Mouse (Mus musculus): Measurements from ENCODE around the gene Tgoln1.

Gene Tgoln1

DNA sequence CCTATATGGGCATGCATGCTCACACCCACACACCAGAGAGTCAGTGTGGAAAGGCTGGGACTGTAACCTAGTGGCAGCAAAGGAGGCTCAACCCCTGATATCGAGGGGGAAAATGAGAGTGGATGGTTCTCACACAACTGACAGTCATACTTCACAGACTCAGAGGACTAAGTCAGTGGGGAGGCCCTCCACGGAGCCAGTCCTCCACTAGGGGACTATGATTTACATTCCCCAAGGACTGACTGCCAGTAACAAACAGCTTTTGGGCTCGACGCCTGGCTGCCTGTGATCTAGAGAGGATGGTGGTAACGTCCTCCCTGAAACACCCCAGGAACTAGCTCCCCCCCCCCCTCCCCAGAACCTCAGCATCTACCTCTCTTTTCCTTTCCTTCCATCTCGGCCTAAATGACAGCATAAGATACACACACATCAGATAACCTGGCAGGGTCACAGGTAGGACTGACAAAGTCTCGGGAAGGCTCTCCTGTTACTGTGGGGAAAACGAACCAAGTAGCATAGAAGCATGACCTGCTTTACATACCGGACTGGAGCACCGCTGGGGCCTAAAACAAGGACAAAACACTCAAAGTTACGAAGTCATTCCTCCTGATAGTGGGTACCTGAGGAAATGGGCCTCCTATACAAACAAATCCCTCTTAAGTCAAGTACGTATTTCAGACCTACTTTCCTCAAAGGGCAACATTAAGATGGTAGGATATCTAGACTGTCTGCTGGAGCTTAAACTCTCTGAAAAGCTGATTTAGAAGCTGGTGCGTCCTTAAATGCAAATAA, 19.5 kb downstream of the Tgoln1 start:
- no peak for DNase-seq (ENCODE audit: extremely low spot score, low read depth, low spot score)

DNA sequence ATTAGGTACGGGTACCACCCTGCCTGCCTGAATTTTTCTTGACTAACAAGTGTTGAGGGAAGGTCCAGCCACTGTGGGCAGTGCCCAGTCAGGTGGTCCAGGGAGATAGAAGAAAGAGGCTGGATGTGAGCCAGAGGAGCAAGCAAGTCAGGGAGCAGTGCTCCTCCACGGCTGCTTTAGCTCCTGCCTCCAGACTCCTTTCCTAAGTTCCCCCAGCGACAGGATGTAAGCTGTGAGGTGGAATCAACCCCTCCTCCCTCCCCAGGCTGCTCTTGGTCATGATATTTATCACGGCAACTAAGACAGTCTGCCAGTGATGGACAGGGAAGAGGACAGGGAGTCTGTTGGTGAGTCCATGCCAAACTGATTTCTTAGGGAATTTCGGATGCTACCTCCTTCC, 22.9 kb downstream of the Tgoln1 start:
- DNase-seq (ENCODE audit: extremely low spot score, low read depth, low spot score): no peak

DNA sequence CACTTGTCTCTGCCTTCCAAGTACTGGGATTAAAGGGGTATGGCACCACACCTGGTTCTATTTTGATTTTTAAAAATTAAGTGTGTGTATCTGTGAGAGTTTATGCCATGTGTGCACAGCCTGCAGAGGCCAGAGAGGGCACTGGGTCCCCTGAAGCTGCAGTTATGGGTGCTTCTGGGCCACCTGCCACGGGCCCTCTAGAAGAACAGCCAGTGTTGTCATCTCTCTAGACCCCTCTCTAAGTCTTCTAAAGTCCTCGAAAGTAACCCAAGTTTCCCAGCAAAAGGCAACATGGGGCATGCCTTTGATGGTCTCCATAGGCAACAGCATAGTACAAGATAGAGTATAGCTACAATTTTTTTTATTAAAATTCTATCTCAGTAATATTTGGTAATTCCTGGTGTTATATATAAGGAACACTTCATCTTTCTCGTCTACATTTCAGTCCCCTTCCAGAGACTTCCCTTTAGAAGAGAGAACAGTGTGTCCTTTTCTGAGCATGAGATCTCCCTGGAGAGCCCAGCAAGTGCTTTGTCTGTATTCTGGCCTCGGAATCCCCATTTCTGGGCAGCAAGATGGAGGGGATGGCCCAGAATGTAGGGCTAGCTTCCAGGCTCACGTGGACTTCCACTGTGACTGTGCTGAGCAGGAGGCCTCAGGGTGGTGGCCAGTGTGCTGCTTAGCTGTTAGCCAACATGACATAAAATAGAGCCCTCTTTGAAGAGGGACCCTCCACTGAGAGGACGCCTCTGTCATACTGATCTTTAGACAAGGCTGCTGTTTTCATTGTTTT, 23.6 kb downstream of the Tgoln1 start:
- no peak for DNase-seq (ENCODE audit: extremely low spot score, low read depth, low spot score)

DNA sequence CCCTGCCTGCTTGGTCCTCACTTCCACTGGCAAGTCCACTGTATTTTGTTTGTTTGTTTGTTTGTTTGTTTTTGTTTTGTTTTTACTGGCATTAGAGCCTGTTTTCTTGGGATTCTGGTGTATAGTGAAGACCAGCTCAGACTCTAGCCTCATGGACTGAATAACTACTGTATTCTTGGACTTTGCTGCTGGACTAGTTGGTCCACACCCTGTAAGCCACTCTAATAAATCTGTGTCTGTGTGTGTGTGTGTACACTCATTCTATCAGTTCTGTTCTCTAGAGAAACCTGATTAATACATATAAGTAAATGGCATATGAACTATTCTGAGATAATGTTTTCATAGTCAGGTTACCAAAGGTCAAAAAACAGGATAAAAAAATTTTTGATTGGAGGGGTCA, 26.7 kb downstream of the Tgoln1 start:
- DNase-seq (ENCODE audit: extremely low spot score, low read depth, low spot score): no peak

DNA sequence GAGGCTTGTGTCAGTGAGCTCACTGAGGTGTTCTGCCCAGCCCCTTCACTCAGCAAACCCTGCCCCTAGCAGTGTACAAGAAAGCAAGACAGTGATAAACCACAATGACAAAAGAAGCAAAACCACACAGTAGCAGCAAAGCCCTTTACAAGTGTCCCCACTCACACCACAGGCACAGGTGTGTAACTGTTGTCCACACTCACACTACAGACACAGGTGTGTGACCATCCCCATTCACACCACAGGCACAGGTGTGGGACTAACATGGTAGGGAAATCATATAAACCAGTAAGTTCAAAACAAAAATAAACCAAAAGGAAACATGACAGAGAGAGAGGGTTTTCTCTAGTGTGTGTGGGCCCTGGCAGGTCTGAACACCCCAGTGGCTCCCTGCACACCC, 28.5 kb downstream of the Tgoln1 start:
- DNase-seq (ENCODE audit: extremely low spot score, low read depth, low spot score): no peak

DNA sequence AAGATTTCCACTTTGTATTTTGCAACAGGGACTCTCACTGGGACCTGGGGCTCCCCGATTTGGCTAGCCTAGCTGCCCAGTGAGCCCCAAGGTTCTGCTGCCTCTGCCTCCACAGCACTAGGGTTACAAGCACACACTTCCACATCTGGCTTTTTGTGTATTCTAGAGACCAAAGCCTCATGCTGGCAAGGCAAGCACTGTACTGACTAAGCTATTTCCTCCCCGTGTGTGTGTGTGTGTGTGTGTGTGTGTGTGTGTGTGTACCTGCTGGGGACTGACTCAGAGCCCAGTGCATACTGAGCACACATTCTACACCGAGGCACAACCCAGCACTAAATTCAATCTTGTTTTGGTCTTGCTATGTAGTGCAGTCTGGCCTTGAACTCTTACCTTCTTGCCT, 30.1 kb downstream of the Tgoln1 start:
- DNase-seq (ENCODE audit: extremely low spot score, low read depth, low spot score): no peak

DNA sequence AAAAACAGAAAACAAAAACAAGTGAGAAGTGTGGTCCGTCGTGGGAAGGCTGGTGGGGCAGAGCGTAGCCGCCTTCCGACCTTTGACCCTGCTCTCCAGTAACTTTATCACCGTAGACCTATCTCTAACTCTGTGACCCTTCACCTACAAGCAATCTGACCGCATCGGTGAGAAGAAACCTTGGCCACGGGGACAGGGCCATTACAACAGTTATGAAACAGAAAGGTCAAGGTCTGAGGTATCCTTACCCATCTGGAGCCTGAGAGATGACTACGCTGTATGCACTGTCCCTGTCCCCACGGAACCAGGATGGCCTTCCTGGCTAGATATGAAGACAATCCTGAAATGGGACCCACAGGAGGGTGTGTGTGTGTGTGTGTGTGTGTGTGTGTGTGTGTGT, 32.6 kb downstream of the Tgoln1 start:
- no peak for DNase-seq (ENCODE audit: extremely low spot score, low read depth, low spot score)

DNA sequence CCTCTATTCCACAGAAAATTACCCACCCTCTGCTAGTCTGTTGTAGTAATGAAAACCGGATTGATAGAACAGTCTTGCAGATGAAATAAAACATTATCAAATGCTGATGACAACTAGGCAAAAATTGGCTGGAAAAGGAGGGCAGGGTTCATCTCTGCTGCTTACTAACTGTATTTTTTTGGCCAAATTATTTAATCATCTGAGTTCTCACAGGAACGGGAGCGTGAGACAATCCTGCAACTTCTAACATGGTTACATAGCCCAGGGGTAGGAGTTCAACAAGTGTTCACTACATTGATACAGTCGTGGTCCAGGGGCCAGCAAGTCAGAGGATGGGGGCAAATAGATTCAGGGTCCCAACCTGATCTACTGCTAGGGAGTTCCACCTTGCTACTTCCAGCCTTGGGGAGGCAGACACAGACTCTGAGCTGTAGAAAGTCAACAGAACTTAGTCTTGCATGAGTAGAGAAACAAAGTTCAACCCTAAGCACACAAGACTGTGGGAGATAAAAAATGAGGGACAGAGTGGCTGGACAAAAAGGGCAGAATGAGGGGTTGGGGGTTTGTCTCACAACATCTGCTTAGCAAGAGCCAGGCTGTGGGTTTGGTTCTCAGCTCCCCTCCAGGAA, 33.5 kb downstream of the Tgoln1 start:
- DNase-seq (ENCODE audit: extremely low spot score, low read depth, low spot score): no peak

DNA sequence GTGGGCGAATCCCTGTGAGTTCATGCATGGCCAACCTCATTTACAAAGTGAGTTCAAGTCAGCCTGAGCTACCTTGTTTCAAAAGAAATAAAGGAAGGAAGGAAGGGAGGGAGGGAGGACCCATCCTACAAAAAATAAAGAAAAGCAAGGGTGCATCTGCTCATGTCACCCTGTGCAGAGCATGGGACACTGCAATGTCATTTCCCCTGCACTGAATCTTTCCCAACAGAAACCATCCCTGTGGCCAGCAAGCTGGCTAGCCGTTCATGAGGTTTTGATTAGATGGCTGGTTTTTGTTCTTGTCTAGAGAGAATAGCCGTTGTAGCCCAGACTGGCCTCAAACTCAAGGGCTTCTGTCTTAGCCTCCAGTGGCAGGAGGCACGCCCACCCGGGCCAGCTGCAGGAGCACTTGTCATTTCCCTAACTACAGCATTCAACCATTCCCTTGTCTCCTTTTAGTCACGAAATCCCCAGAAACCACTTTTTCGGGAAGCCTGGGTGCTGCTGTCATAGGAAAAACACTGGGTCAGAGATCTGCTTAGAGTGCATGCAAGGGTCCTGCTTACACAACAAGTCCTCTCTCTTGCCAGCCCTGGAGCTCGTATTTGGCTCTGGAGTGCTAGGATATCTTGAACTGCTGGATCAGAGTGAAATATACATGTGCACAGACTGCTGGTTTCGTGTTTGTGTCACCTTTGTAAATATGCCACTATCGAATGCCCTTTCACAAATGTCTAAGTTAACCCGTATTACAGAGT, 35.0 kb downstream of the Tgoln1 start:
- no peak for DNase-seq (ENCODE audit: extremely low spot score, low read depth, low spot score)

DNA sequence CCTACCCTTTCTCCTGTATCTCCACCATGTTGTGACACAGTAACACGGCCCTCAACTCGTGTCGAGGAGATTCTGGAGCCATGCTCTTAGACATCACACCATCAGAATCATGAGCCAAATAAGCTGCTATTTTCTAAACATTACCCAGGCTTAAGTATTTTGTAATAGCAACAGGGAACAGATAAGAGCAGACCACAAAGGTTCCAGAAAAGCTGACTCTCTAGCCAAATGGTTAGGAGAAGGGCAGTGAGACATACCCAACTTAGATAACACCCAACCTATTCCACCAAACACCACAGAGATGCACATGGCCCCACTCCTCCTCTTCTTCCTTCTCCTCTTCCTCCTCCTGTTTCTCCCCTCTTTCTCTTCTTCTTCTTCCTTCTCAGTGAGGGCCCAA, 40.8 kb downstream of the Tgoln1 start:
- no peak for DNase-seq (ENCODE audit: extremely low spot score, low read depth, low spot score)

DNA sequence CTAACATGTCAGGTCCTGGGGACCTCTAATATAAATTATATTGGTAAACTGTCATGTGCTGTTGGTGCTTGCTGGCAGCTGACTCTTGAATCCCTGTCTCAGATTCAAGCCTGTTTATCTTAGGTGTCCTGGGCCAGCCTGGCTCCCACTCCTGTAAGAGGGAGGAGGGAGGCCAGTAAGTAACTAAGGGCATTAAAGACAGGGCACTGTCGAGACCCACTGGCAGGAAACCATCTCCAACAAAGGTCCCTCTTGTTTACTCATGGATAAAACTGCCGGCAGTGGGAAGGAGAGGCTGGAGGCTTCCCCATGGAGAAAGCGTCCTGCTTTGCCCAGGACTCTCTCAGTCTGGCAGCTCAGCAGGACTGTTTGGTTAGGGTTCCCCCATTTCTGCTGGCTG, 45.0 kb downstream of the Tgoln1 start:
- DNase-seq (ENCODE audit: extremely low spot score, low read depth, low spot score): no peak

DNA sequence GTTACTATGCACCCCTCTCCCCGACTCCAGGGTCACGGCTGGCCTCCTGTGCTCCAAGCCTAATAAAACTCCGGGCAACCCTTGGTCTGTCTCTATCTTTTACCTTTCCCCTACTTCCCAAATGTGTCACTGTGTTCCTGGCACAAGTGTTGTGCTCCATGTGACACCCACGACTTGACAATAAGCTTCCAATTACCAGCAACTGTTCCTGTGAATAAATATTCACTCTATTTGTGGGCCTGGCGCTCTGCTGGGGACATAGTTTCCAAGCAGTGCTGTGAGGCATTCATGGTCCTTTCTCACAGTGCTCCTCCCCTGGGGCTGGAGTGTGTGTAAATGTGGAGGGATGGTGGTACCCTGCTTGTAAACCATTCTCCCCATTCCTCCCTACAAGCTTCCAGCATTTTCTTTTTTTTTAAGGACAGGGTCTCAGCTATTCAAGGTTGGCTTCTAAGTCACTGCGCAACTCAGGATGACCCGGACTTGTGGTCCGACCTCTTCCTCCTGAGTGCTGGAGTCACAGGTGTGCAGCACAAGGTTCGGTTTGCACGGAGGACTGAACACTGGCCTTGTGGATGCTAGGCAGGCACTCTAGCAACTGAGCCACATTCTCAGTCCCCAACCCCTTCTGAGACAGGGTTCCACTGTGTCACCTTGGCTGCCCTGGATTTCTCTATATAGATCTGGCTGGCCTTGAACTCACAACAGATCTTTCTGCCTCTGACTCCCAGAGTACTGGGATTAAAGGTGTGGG, 46.0 kb downstream of the Tgoln1 start:
- DNase-seq (ENCODE audit: extremely low spot score, low read depth, low spot score): no peak

DNA sequence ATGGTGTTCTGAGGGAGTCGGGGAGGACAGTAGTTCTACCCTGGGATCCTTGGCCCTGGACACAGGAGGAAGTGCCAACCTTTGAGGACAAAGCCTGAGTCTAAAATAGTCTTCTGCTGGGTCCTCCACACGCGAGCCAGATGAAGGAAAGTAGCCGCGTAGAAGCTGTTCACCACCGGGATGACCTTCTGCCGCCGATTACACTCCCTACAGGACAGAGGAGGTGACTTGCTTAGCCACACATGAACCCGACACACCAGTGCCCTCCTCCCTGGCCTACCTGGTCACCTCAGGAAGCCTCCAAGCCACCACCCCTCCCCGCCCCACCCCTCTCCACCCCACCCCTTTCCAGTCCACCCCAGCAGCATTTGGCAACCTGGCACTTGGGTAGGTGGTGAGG, 48.1 kb downstream of the Tgoln1 start:
- DNase-seq (ENCODE audit: extremely low spot score, low read depth, low spot score): no peak

DNA sequence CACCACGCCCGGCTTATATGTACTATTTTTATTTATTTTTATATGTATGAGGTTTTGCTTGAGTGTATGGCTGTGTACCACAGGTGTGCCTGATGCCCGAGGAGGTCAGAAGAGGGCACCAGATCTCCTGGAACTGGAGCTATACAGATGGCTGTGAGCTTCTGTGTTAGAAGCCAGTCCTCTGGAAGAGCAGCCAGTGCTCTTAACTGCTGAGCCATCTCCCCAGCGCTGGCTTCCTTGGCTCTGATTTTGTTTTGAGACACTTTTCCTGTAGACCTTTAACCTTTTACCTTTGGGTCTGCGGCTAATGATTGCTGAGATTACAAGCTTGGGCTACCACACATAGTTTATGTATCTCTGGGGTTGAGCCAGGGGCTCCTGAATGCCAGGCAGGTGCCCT, 49.3 kb downstream of the Tgoln1 start:
- DNase-seq (ENCODE audit: extremely low spot score, low read depth, low spot score): no peak

DNA sequence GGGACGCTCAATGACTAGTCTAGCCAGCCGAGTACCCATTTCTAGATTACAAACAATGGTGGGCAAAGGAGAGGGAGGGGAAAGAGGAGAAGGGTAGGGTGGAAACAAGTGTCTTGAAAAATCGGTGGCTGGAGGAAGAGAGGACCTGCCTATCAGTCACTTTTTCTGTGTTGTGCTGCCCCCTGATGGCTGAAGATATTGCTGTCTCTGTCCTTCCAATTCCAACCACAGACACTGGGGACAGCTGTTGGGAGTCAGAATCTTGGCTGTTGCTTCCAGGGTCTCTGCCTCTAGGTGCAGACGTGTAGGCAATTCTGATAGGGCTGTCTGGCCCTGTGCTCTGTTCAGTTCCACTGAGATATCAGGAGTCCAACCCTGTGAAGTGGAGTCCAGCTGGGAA, 50.8 kb downstream of the Tgoln1 start:
- peak; percentile 63 for DNase-seq (ENCODE audit: extremely low spot score, low read depth, low spot score)

DNA sequence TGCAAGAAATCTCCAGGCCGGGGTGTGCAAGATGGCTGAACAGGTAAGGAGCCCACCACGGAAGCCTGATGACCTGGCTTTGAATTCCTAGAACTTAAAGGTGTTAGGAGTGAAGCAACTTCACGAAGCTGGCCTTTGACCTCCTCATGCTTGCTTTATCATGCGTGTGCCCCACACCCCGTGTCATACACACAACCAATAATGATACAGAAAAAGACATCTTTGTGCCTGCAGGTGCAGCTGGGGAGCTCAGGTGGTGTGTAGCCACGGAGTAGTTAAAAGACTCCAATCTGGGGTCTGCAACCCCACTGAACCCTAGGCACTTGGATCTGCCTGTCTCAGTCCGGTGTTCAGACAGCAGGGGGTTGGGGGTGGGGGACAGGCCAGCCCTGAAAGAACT, 51.3 kb downstream of the Tgoln1 start:
- no peak for DNase-seq (ENCODE audit: extremely low spot score, low read depth, low spot score)

DNA sequence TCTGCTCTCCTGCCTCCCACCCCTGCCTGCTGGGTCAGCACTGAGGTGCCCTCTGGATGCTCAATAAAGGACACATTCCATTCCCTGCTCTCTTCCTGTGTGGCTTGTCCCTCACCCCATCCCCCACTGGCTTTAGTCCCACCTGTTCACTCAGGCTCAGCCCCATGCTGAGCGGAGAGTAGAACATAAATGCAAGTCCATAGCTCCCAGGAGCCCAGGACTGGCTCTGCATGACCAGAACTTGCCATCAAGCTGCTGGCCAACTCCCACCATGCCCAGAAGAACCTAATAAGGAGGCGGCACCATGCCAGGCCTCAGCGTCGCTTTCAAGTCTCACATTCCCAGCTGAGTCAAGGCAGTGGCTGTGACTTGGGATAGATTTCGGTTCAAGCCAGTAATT, 53.9 kb downstream of the Tgoln1 start:
- no peak for DNase-seq (ENCODE audit: extremely low spot score, low read depth, low spot score)

DNA sequence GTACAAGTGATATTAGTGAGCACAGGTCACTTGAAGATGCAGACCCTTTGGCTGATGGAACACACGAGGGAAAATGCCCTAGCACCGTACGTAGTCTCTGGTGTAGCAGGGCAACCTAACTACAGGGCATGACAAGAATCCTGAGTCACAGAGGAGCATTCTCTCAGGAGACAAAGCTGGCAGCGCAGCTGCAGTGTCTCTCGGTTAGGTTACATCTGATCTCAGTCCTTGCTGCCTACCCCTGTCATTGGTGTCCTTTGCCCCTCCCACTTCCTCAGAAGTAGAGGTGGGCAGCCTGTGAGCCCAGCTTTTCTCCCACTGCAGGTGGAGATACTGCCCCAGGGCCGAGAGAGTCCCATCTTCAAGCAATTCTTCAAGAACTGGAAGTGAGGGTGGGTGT, 54.3 kb downstream of the Tgoln1 start:
- DNase-seq (ENCODE audit: extremely low spot score, low read depth, low spot score): no peak

DNA sequence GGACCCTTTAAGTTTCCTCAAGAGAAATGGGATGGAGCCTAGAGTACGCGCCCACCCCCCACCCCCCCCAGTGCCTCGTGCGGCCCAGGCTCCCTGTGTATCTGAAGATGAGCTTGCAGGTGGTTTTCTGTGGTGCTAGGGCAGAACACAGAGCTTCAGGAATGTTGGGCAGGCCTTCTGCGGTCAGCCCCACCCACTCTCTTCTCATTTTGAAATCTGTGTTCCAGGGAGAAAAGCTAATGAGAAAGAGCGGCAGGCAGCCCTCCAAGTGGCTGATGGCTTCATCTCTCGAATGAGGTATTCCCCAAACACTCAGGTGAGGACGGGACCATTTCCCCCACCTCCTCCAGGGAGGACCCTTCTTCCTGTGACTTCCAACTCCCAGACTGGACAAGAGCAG, 56.0 kb downstream of the Tgoln1 start:
- no peak for DNase-seq (ENCODE audit: extremely low spot score, low read depth, low spot score)
